Mouse (Mus musculus) midbrain, embryonic 14.5 days (tissue): Measurements from ENCODE around the gene Bola3. TPM values are rescaled to one million over a fixed set of nuclear protein-coding genes. Genes with fewer than 3 reads are reported as not detected.
A peak's percentile ranks its signal among the peaks of the same experiment; 100 is the strongest.

Experiments
- ATAC-seq: fragments of 200-750 bp; cut with Nextera tagmentation; 2 replicates; pipeline ENCODE4 v1.8.0; 2017; ENCODE audit warnings: moderate number of reproducible peaks, moderate library complexity; ENCODE audit not compliant: low FRiP score, low TSS enrichment
- DNase-seq: peaks from one replicate; pipeline ENCODE4 v3.0.0-alpha.2; 2015
- H3K27ac ChIP-seq: fragments of 300-500 bp; sonication (generic); replicated peaks from 2 replicates; pipeline ENCODE4 v1.5.1; 2014; ENCODE audit warnings: mild to moderate bottlenecking, low read depth, low read length, moderate library complexity
- H3K27me3 ChIP-seq: fragments of 300-500 bp; sonication (generic); 2 replicates; pipeline ENCODE4 v1.6.1; 2014; ENCODE audit warnings: low read length, control low read depth, mixed read lengths; ENCODE audit not compliant: control insufficient read depth, insufficient read depth
- H3K36me3 ChIP-seq: fragments of 300-500 bp; sonication (generic); 2 replicates; pipeline ENCODE4 v1.6.1; 2014; ENCODE audit warnings: low read length, control low read depth; ENCODE audit not compliant: control insufficient read depth, insufficient read depth
- H3K4me1 ChIP-seq: fragments of 300-500 bp; sonication (generic); 2 replicates; pipeline ENCODE4 v1.6.1; 2014; ENCODE audit warnings: mild to moderate bottlenecking, antibody characterized with exemption, low read length, control low read depth; ENCODE audit not compliant: control insufficient read depth, insufficient read depth
- H3K4me2 ChIP-seq: fragments of 300-500 bp; sonication (generic); 2 replicates; pipeline ENCODE4 v1.6.1; 2014; ENCODE audit warnings: mild to moderate bottlenecking, low read length, moderate library complexity
- H3K4me3 ChIP-seq: fragments of 300-500 bp; sonication (generic); replicated peaks from 2 replicates; pipeline ENCODE4 v1.5.1; 2014; ENCODE audit warnings: low read depth, low read length
- H3K9ac ChIP-seq: fragments of 300-500 bp; sonication (generic); replicated peaks from 2 replicates; pipeline ENCODE4 v1.6.1; 2014; ENCODE audit warnings: mild to moderate bottlenecking, low read length, moderate library complexity
- H3K9me3 ChIP-seq: fragments of 300-500 bp; sonication (generic); 2 replicates; pipeline ENCODE4 v1.6.1; 2016; ENCODE audit warnings: low read length, control low read depth, mixed read lengths; ENCODE audit not compliant: control insufficient read depth
- WGBS: fragments of 180-500 bp; shearing (Covaris S2); extraction: QIAGEN DNeasy Blood & Tissue Kit; methylation state at CpG from one replicate; pipeline ENCODE4 v1.1.7; 2014; 5-methylcytosine and 5-hydroxymethylcytosine counted together
- polyA plus RNA-seq: library from polyadenylated mRNA; unstranded; fragments of >200 nt; fragmentation: Nextera tagmentation; extraction: Ambion mirVana; gene quantifications from 2 replicates; pipeline ENCODE4 v1.2.1, GENCODE M21; 2014

Gene Bola3
- polyA plus RNA-seq, 1 experiment from 2014 or later = 54.5 TPM

- 8% methylated on average over 10 of the region's 10 CpGs for WGBS
- Histone ChIP-seq H3K4me1 (peaks cover 12% of the 10 kb centered on the region; the same call in 1 of the 2 replicates), H3K4me3 (peak overlapping the region; percentile 98), H3K4me2 (peak overlapping the region; percentile 86), H3K36me3 (peaks cover 18% of the 10 kb centered on the region), H3K27ac (no peak overlapping the region), H3K27me3 (no peaks in the 10 kb centered on the region), H3K9ac (0 out of 2 replicates have a peak overlapping the region, but pooled peaks have one; percentile 16), H3K9me3 (no peaks in the 10 kb centered on the region)
- peak; percentile 47 for DNase-seq
- no peak for ATAC-seq
These were observed 32.9 kb upstream of the Bola3 start for GRCm38 (mm10) chr6:83316022-83316421.

GRCm38 (mm10) chr6:83317108-83317741, 31.7 kb upstream of the Bola3 start:
- peak overlapping the region; percentile 98 for H3K4me3 ChIP-seq
- H3K9me3 ChIP-seq = no peaks in the 10 kb centered on the region
- peak overlapping the region; percentile 86 for H3K27ac ChIP-seq
- H3K27me3 ChIP-seq = no peaks in the 10 kb centered on the region
- WGBS = under 1% methylated on average over 52 of the region's 52 CpGs
- peak; percentile 100 for ATAC-seq
- peak overlapping the region; percentile 81 for H3K9ac ChIP-seq
- H3K4me2 ChIP-seq = peak overlapping the region; percentile 86
- peaks cover 9% of the 10 kb centered on the region for H3K36me3 ChIP-seq
- peaks cover 12% of the 10 kb centered on the region; the same call in 1 of the 2 replicates for H3K4me1 ChIP-seq
- peak; percentile 96 for DNase-seq

GRCm38 (mm10) chr6:83321927-83322326, 27.0 kb upstream of the Bola3 start:
- H3K4me2 ChIP-seq = no peak overlapping the region
- H3K36me3 ChIP-seq = no peaks in the 10 kb centered on the region
- H3K27ac ChIP-seq = no peak overlapping the region
- no peaks in the 10 kb centered on the region for H3K27me3 ChIP-seq
- H3K9ac ChIP-seq = no peak overlapping the region
- H3K4me3 ChIP-seq = no peak overlapping the region
- H3K9me3 ChIP-seq = no peaks in the 10 kb centered on the region
- no peak for DNase-seq
- no peak for ATAC-seq
- WGBS = 62% methylated on average over 1 of the region's 1 CpGs
- peaks cover 9% of the 10 kb centered on the region for H3K4me1 ChIP-seq

- WGBS = 65% methylated on average over 2 of the region's 2 CpGs
- Histone ChIP-seq H3K36me3 (no peaks in the 10 kb centered on the region), H3K4me1 (peaks cover 15% of the 10 kb centered on the region), H3K27me3 (no peaks in the 10 kb centered on the region), H3K9ac (no peak overlapping the region), H3K4me3 (no peak overlapping the region), H3K9me3 (no peaks in the 10 kb centered on the region), H3K27ac (no peak overlapping the region), H3K4me2 (no peak overlapping the region)
- DNase-seq (no peak), ATAC-seq (no peak)
These were observed 26.2 kb upstream of the Bola3 start for GRCm38 (mm10) chr6:83322794-83323193.

- no peak overlapping the region for H3K9ac ChIP-seq
- no peaks in the 10 kb centered on the region for H3K27me3 ChIP-seq
- ATAC-seq (no peak), DNase-seq (no peak)
- no peak overlapping the region for H3K4me3 ChIP-seq
- no peaks in the 10 kb centered on the region for H3K9me3 ChIP-seq
- WGBS = 70% methylated on average over 8 of the region's 8 CpGs
- 0 out of 2 replicates have a peak, but pooled peaks cover under 1% of the 10 kb centered on the region for H3K36me3 ChIP-seq
- H3K4me2 ChIP-seq = no peak overlapping the region
- H3K4me1 ChIP-seq = peaks cover 15% of the 10 kb centered on the region
- H3K27ac ChIP-seq = no peak overlapping the region
These were observed 25.1 kb upstream of the Bola3 start for GRCm38 (mm10) chr6:83323652-83324419.

GRCm38 (mm10) chr6:83325525-83326393, 23.2 kb upstream of the Bola3 start, which contains the start of the genes Mthfd2 and Mob1a:
Mthfd2 (minus strand) TSS chr6:83325908.
Mob1a (plus strand) TSS chr6:83326016.
- DNase-seq (peak; percentile 96), ATAC-seq (peak; percentile 99)
- Histone ChIP-seq H3K4me1 (peaks cover 15% of the 10 kb centered on the region), H3K36me3 (peaks cover 18% of the 10 kb centered on the region), H3K27ac (peak within 1 kb of the TSS; percentile 89), H3K9me3 (no peaks in the 10 kb centered on the region), H3K27me3 (no peaks in the 10 kb centered on the region), H3K4me3 (peak within 1 kb of the TSS; percentile 89), H3K4me2 (peak within 1 kb of the TSS; percentile 85), H3K9ac (peak within 1 kb of the TSS; percentile 97)
- WGBS = 2% methylated on average over 65 of the region's 65 CpGs

- Histone ChIP-seq H3K27me3 (no peaks in the 10 kb centered on the region), H3K4me2 (peak overlapping the region; percentile 85), H3K4me1 (peaks cover 15% of the 10 kb centered on the region), H3K27ac (peak overlapping the region; percentile 89), H3K9ac (peak overlapping the region; percentile 97), H3K4me3 (peak overlapping the region; percentile 89), H3K9me3 (no peaks in the 10 kb centered on the region), H3K36me3 (peaks cover 24% of the 10 kb centered on the region)
- no peak for DNase-seq
- no peak; the same call in 1 of the 2 replicates for ATAC-seq
- WGBS = 8% methylated on average over 6 of the region's 6 CpGs
These were observed 22.6 kb upstream of the Bola3 start for GRCm38 (mm10) chr6:83326394-83326736.

GRCm38 (mm10) chr6:83326761-83327160, 22.2 kb upstream of the Bola3 start:
- Histone ChIP-seq H3K27ac (no peak overlapping the region), H3K4me1 (peaks cover 15% of the 10 kb centered on the region), H3K27me3 (no peaks in the 10 kb centered on the region), H3K36me3 (peaks cover 28% of the 10 kb centered on the region), H3K9me3 (no peaks in the 10 kb centered on the region), H3K4me2 (peak overlapping the region; percentile 85), H3K4me3 (peak overlapping the region; percentile 89), H3K9ac (peak overlapping the region; percentile 97)
- no peak for DNase-seq
- ATAC-seq = no peak
- WGBS = 69% methylated on average over 6 of the region's 6 CpGs
